Mouse (Mus musculus) cortical plate, adult 2 months (tissue): ENCODE measurements around the gene Slc43a3.

ENCODE experiments used
- CTCF ChIP-seq: fragments of 200-500 bp; IDR thresholded peaks from 2 replicates; pipeline ENCODE4 v1.5.1; 2011; ENCODE audit warnings: mild to moderate bottlenecking, control low read depth, low read length; ENCODE audit not compliant: insufficient read depth; ENCODE audit errors: extremely low read depth
- POLR2A ChIP-seq: fragments of 200-500 bp; IDR thresholded peaks from 2 replicates; pipeline ENCODE4 v1.6.1; 2011; ENCODE audit warnings: mild to moderate bottlenecking, low read length, control low read depth; ENCODE audit not compliant: insufficient read depth; ENCODE audit errors: extremely low read depth

GRCm38 (mm10) chr2:84955435-84955834 is 19.1 kb downstream of the Slc43a3 start:
- TF ChIP-seq CTCF (no peak), POLR2A (no peak)
